Mouse (Mus musculus) c-Kit-positive CD71-negative TER-119-negative erythroid progenitor cells, embryonic 14.5 days (primary cell): Measurements from ENCODE around the gene Gm45208.

ENCODE experiments used
- DNase-seq: peaks from one replicate; pipeline ENCODE4 v3.0.0-alpha.2; 2013; ENCODE audit warnings: low read depth

The Gm45208 gene

GRCm38 (mm10) chrX:7775501-7776205, 53.6 kb downstream of the Gm45208 start:
- no peak for DNase-seq

DNA sequence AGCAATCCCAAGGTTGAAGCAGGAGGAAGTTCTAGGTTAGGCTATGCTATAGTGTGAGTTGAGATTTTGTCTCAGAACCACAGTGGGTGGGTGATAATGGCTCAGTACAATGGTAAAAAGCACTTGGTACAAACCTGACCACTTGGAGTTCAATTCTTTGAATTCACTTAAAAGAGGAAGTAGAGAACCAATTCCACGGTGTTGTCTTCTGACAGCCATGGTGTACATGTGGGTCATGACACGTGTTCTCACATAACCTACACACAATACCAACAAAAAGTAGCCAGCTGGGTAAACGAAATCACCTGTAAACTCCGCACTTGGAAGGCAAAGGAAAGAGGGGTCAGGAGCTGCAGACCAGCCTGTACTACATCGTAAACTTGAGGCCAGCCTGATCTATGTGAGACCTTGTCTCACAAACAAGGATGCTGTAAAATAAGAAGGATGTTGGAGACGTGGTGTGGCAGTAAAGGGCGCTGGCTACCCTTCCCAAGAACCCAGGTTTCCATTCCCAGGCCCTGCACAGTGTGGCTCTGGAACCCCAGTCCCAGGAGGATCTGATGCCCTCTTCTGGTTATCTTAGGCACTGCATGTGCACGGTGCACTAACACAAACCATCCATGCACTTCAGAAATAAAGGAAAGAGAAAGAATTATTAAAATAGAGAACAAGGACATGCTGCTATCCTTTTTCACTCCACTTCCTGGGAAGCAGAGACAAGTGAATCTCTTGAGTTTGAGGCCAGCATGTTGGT, 54.5 kb downstream of the Gm45208 start:
- no peak for DNase-seq

- no peak for DNase-seq
Measured at GRCm38 (mm10) chrX:7778450-7779244, 56.6 kb downstream of the Gm45208 start.

- no peak for DNase-seq
Measured at GRCm38 (mm10) chrX:7779294-7779693, 57.2 kb downstream of the Gm45208 start.
